Mouse (Mus musculus): Measurements from ENCODE around the gene Gm20532. TPM values are rescaled to one million over a fixed set of nuclear protein-coding genes. Genes with fewer than 3 reads are reported as not detected.

Gene Gm20532
- polyA plus RNA-seq, 1 experiment from 2014 or later = 0.22 TPM

GRCm38 (mm10) chr2:26580751-26581150 lies 5.7 kb upstream of the Gm20532 start:
- H3K4me3 ChIP-seq (ENCODE audit: inconsistent target) = no peak overlapping the region
- H3K27ac ChIP-seq = no peak overlapping the region
- H3K36me3 ChIP-seq (ENCODE audit: inconsistent target) = no peaks in the 10 kb centered on the region
- WGBS (ENCODE audit: missing documents) = 58% methylated on average over 5 of the region's 5 CpGs
- H3K79me2 ChIP-seq (ENCODE audit: inconsistent target) = no peaks in the 10 kb centered on the region

GRCm38 (mm10) chr2:26582203-26582602 lies 4.2 kb upstream of the Gm20532 start:
- H3K79me2 ChIP-seq (ENCODE audit: inconsistent target) = no peaks in the 10 kb centered on the region
- H3K27ac ChIP-seq = no peak overlapping the region
- no peaks in the 10 kb centered on the region for H3K36me3 ChIP-seq (ENCODE audit: inconsistent target)
- 62% methylated on average over 2 of the region's 2 CpGs for WGBS (ENCODE audit: missing documents)
- H3K4me3 ChIP-seq (ENCODE audit: inconsistent target) = no peak overlapping the region

GRCm38 (mm10) chr2:26582741-26583140 lies 3.7 kb upstream of the Gm20532 start:
- no peak overlapping the region for H3K27ac ChIP-seq
- 81% methylated on average over 7 of the region's 7 CpGs for WGBS (ENCODE audit: missing documents)
- no peak overlapping the region for H3K4me3 ChIP-seq (ENCODE audit: inconsistent target)

GRCm38 (mm10) chr2:26583640-26584039 lies 2.8 kb upstream of the Gm20532 start:
- Histone ChIP-seq H3K4me3 (ENCODE audit: inconsistent target) (no peak overlapping the region), H3K36me3 (ENCODE audit: inconsistent target) (no peaks in the 10 kb centered on the region), H3K79me2 (ENCODE audit: inconsistent target) (no peaks in the 10 kb centered on the region), H3K27ac (no peak overlapping the region)
- WGBS (ENCODE audit: missing documents) = 43% methylated on average over 11 of the region's 11 CpGs

More at GRCm38 (mm10) chr2:26582741-26583140, 3.7 kb upstream of the Gm20532 start:
- Histone ChIP-seq H3K36me3 (ENCODE audit: inconsistent target) (no peaks in the 10 kb centered on the region), H3K79me2 (ENCODE audit: inconsistent target) (no peaks in the 10 kb centered on the region)

GRCm38 (mm10) chr2:26585713-26586112 lies 726 bp upstream of the Gm20532 start:
- H3K4me3 ChIP-seq (ENCODE audit: inconsistent target) = no peak overlapping the region
- 66% methylated on average over 4 of the region's 6 CpGs for WGBS (ENCODE audit: missing documents)
- no peak overlapping the region for H3K27ac ChIP-seq

GRCm38 (mm10) chr2:26587044-26587405 lies 586 bp downstream of the Gm20532 start:
- no peak overlapping the region for H3K4me3 ChIP-seq (ENCODE audit: inconsistent target)
- H3K79me2 ChIP-seq (ENCODE audit: inconsistent target) = no peaks in the 10 kb centered on the region
- H3K36me3 ChIP-seq (ENCODE audit: inconsistent target) = no peaks in the 10 kb centered on the region
- 13% methylated on average over 11 of the region's 11 CpGs for WGBS (ENCODE audit: missing documents)
- H3K27ac ChIP-seq = no peak overlapping the region

More at GRCm38 (mm10) chr2:26585713-26586112, 726 bp upstream of the Gm20532 start:
- H3K36me3 ChIP-seq (ENCODE audit: inconsistent target) = no peaks in the 10 kb centered on the region
- no peaks in the 10 kb centered on the region for H3K79me2 ChIP-seq (ENCODE audit: inconsistent target)

- Histone ChIP-seq H3K4me3 (ENCODE audit: inconsistent target) (no peak overlapping the region), H3K79me2 (ENCODE audit: inconsistent target) (no peaks in the 10 kb centered on the region), H3K36me3 (ENCODE audit: inconsistent target) (peaks cover 8% of the 10 kb centered on the region; the same call in 1 of the 2 replicates), H3K27ac (no peak overlapping the region)
- 88% methylated on average over 4 of the region's 4 CpGs for WGBS (ENCODE audit: missing documents)
Measured at GRCm38 (mm10) chr2:26588573-26588972, 2.1 kb downstream of the Gm20532 start.

GRCm38 (mm10) chr2:26589284-26589683 lies 2.8 kb downstream of the Gm20532 start:
- WGBS (ENCODE audit: missing documents) = 90% methylated on average over 9 of the region's 10 CpGs
- no peak overlapping the region for H3K4me3 ChIP-seq (ENCODE audit: inconsistent target)
- H3K27ac ChIP-seq = no peak overlapping the region
- no peaks in the 10 kb centered on the region for H3K79me2 ChIP-seq (ENCODE audit: inconsistent target)
- peaks cover 11% of the 10 kb centered on the region; the same call in 1 of the 2 replicates for H3K36me3 ChIP-seq (ENCODE audit: inconsistent target)

- H3K36me3 ChIP-seq (ENCODE audit: inconsistent target) = peaks cover 20% of the 10 kb centered on the region; the same call in 1 of the 2 replicates
- no peaks in the 10 kb centered on the region for H3K79me2 ChIP-seq (ENCODE audit: inconsistent target)
- WGBS (ENCODE audit: missing documents) = 97% methylated on average over 7 of the region's 7 CpGs
- H3K27ac ChIP-seq = no peak overlapping the region
- H3K4me3 ChIP-seq (ENCODE audit: inconsistent target) = no peak overlapping the region
Measured at GRCm38 (mm10) chr2:26590282-26590681, 3.8 kb downstream of the Gm20532 start.

GRCm38 (mm10) chr2:26590962-26591361 lies 4.5 kb downstream of the Gm20532 start:
- WGBS (ENCODE audit: missing documents) = 92% methylated on average over 7 of the region's 7 CpGs
- H3K79me2 ChIP-seq (ENCODE audit: inconsistent target) = no peaks in the 10 kb centered on the region
- no peak overlapping the region for H3K27ac ChIP-seq
- peaks cover 24% of the 10 kb centered on the region; the same call in 1 of the 2 replicates for H3K36me3 ChIP-seq (ENCODE audit: inconsistent target)
- no peak overlapping the region for H3K4me3 ChIP-seq (ENCODE audit: inconsistent target)

- peaks cover 28% of the 10 kb centered on the region; the same call in 1 of the 2 replicates for H3K36me3 ChIP-seq (ENCODE audit: inconsistent target)
- H3K4me3 ChIP-seq (ENCODE audit: inconsistent target) = no peak overlapping the region
- no peaks in the 10 kb centered on the region for H3K79me2 ChIP-seq (ENCODE audit: inconsistent target)
- H3K27ac ChIP-seq = no peak overlapping the region
- 81% methylated on average over 12 of the region's 12 CpGs for WGBS (ENCODE audit: missing documents)
Measured at GRCm38 (mm10) chr2:26591416-26591815, 5.0 kb downstream of the Gm20532 start.

GRCm38 (mm10) chr2:26593211-26594021 lies 7.0 kb downstream of the Gm20532 start:
- WGBS (ENCODE audit: missing documents) = 84% methylated on average over 9 of the region's 9 CpGs
- Histone ChIP-seq H3K36me3 (ENCODE audit: inconsistent target) (peaks cover 28% of the 10 kb centered on the region; the same call in 1 of the 2 replicates), H3K4me3 (ENCODE audit: inconsistent target) (no peak overlapping the region), H3K27ac (no peak overlapping the region), H3K79me2 (ENCODE audit: inconsistent target) (no peaks in the 10 kb centered on the region; the same call in 1 of the 2 replicates)

GRCm38 (mm10) chr2:26594022-26594346 lies 7.5 kb downstream of the Gm20532 start:
- 78% methylated on average over 4 of the region's 9 CpGs for WGBS (ENCODE audit: missing documents)
- H3K36me3 ChIP-seq (ENCODE audit: inconsistent target) = peaks cover 28% of the 10 kb centered on the region; the same call in 1 of the 2 replicates
- no peak overlapping the region for H3K4me3 ChIP-seq (ENCODE audit: inconsistent target)
- H3K79me2 ChIP-seq (ENCODE audit: inconsistent target) = no peaks in the 10 kb centered on the region; the same call in 1 of the 2 replicates
- no peak overlapping the region for H3K27ac ChIP-seq

GRCm38 (mm10) chr2:26594461-26594933 lies 8.1 kb downstream of the Gm20532 start:
- no peak overlapping the region for H3K4me3 ChIP-seq (ENCODE audit: inconsistent target)
- H3K36me3 ChIP-seq (ENCODE audit: inconsistent target) = peaks cover 28% of the 10 kb centered on the region; the same call in 1 of the 2 replicates
- no peaks in the 10 kb centered on the region; the same call in 1 of the 2 replicates for H3K79me2 ChIP-seq (ENCODE audit: inconsistent target)
- H3K27ac ChIP-seq = no peak overlapping the region
- 96% methylated on average over 7 of the region's 7 CpGs for WGBS (ENCODE audit: missing documents)

All from macrophage (primary cell).